ENCODE assay signal across 7 mouse cellular contexts in genomic region chr7:37771491-37772375, GRCm38 (mm10). TPM values are rescaled to one million over a fixed set of nuclear protein-coding genes. Genes with fewer than 3 reads are reported as not detected.
A peak's percentile ranks its signal among the peaks of the same experiment; 100 is the strongest.
DNase-seq lines count a peak whose midpoint lies in the region; ATAC-seq and TF ChIP-seq lines count a peak whose summit lies in the region.

No protein-coding gene starts in this region.

- peak; percentile 37; the same call in 1 of the 2 replicates for ATAC-seq in kidney, embryonic 16.5 days (ENCODE audit: low FRiP score, low TSS enrichment)
- peak; percentile 35; the same call in 1 of the 2 replicates for ATAC-seq in midbrain, postnatal 0 days (ENCODE audit: low FRiP score)
- no peak for ATAC-seq in monocyte, adult 5-6 weeks (replicated peaks; ENCODE audit: insufficient number of reproducible peaks, low FRiP score, low TSS enrichment, poor library complexity, severe bottlenecking)

- peak overlapping the region; percentile 98 for H3K4me2 ChIP-seq in kidney, embryonic 16.5 days (replicated peaks; ENCODE audit: low read depth, low read length)
- H3K4me2 ChIP-seq in midbrain, postnatal 0 days (ENCODE audit: low read depth, low read length, poor library complexity, severe bottlenecking): peak overlapping the region; percentile 98

- H3K4me3 ChIP-seq in kidney, embryonic 16.5 days (ENCODE audit: low read length): peak overlapping the region; percentile 63
- H3K4me3 ChIP-seq in midbrain, postnatal 0 days (ENCODE audit: low read depth, low read length): peak overlapping the region; percentile 59

- peak overlapping the region; percentile 62 for H3K9ac ChIP-seq in kidney, embryonic 16.5 days (replicated peaks; ENCODE audit: low read length)
- H3K9ac ChIP-seq in midbrain, postnatal 0 days (replicated peaks; ENCODE audit: low read length, poor library complexity, severe bottlenecking): peak overlapping the region; percentile 64

- peaks cover 85% of the 10 kb centered on the region for H3K27me3 ChIP-seq in kidney, embryonic 16.5 days (ENCODE audit: insufficient read depth, low read length)
- H3K27me3 ChIP-seq in midbrain, postnatal 0 days (ENCODE audit: insufficient read depth, low read length): no peaks in the 10 kb centered on the region

- no peaks in the 10 kb centered on the region for H3K36me3 ChIP-seq in kidney, embryonic 16.5 days (ENCODE audit: insufficient read depth, low read length)
- H3K36me3 ChIP-seq in midbrain, postnatal 0 days (ENCODE audit: insufficient read depth, low read length): no peaks in the 10 kb centered on the region

- DNase-seq in right cerebral cortex, postnatal 14 days: peak; percentile 21
- DNase-seq in right cerebral cortex, postnatal 36 days (ENCODE audit: low spot score in 2 of 2): no peak
- DNase-seq in cerebellum, adult 9-10 months: peak; percentile 64
- DNase-seq in gastrocnemius, postnatal 25 days: peak; percentile 9
- DNase-seq in midbrain, postnatal 0 days (ENCODE audit: low spot score): peak; percentile 77

- H3K4me1 ChIP-seq in kidney, embryonic 16.5 days (ENCODE audit: insufficient read depth, low read length): peaks cover 29% of the 10 kb centered on the region
- H3K4me1 ChIP-seq in midbrain, postnatal 0 days (ENCODE audit: insufficient read depth, low read length): peaks cover 8% of the 10 kb centered on the region; the same call in 1 of the 2 replicates

- H3K9me3 ChIP-seq in kidney, embryonic 16.5 days (ENCODE audit: low read length): no peaks in the 10 kb centered on the region
- no peaks in the 10 kb centered on the region for H3K9me3 ChIP-seq in midbrain, postnatal 0 days (ENCODE audit: low read length)

- under 1% methylated on average over 66 of the region's 75 CpGs for WGBS in kidney, embryonic 16.5 days
- WGBS in midbrain, postnatal 0 days: under 1% methylated on average over 49 of the region's 75 CpGs

- no peak overlapping the region for H3K27ac ChIP-seq in kidney, embryonic 16.5 days (ENCODE audit: low read length)
- peak overlapping the region; percentile 55 for H3K27ac ChIP-seq in midbrain, postnatal 0 days (ENCODE audit: low read depth, low read length)

- no peak for TF ChIP-seq CTCF in midbrain, postnatal 0 days (IDR thresholded peaks at IDR 0.05)

RNA-seq across cellular contexts. Expression of gene Zfp536, which starts 1.7 kb away (rescaled TPM):
- 1 to 10 TPM in 1 of 2 experiments, under 1 TPM in 1; 0.75 to 1.5 TPM for total RNA-seq in gastrocnemius, postnatal 25 days (2021)
- polyA plus RNA-seq in kidney, embryonic 16.5 days (2015; fragmentation: Nextera tagmentation; extraction: Ambion mirVana): 9.0 and 10.2 TPM in 2 replicates
- 43.1 and 48.2 TPM in 2 replicates for total RNA-seq in midbrain, postnatal 0 days (2014; rRNA removed)
- 14.7 and 16.4 TPM in 2 replicates for polyA plus RNA-seq in midbrain, postnatal 0 days (2015; fragmentation: Nextera tagmentation; extraction: Ambion mirVana)
- not detected in 3 replicates for total RNA-seq in monocyte, adult 5-6 weeks (2017)

Comparison
In these comparisons a context has a peak if more than half of its experiments do, and no peak if none do; other contexts are left out.
1. DNase-seq: peak in right cerebral cortex, postnatal 14 days (single experiment), cerebellum, adult 9-10 months (single experiment), gastrocnemius, postnatal 25 days (single experiment) and midbrain, postnatal 0 days (single experiment); none in right cerebral cortex, postnatal 36 days (0 of 2).
2. RNA of gene Zfp536, which starts 1.7 kb away (total RNA-seq): 43.1 to 48.2 TPM in midbrain, postnatal 0 days; 0.75 to 1.5 TPM in gastrocnemius, postnatal 25 days and not detected in monocyte, adult 5-6 weeks; every median in the first group is over 10 times any median in the second.